Mouse (Mus musculus): ENCODE data around the gene Sirt4. TPM values are rescaled to one million over a fixed set of nuclear protein-coding genes. Genes with fewer than 3 reads are reported as not detected.

Sirt4 gene
- polyA plus RNA-seq, 1 experiment: 13.2 TPM

GRCm38 (mm10) chr5:115517501-115517900, 33.0 kb upstream of the Sirt4 start:
- Histone ChIP-seq H3K27ac (ENCODE audit: control insufficient read depth, insufficient read depth, low read depth, low read length, poor library complexity) (peak overlapping the region; percentile 53), H3K4me1 (ENCODE audit: control insufficient read depth, insufficient read depth, low read length) (peaks cover 14% of the 10 kb centered on the region), H3K4me3 (replicated peaks; ENCODE audit: control insufficient read depth, low read depth, low read length) (no peak overlapping the region)
- 0 out of 2 replicates have a peak, but pooled peaks have one; percentile 34 for TF ChIP-seq POLR2A (IDR thresholded peaks at IDR 0.05; ENCODE audit: borderline replicate concordance, control insufficient read depth, low read depth, low read length)
- TF ChIP-seq CTCF (IDR thresholded peaks at IDR 0.05; ENCODE audit: control insufficient read depth, insufficient read depth, low read length): no peak
- WGBS: 31% methylated on average over 9 of the region's 9 CpGs

GRCm38 (mm10) chr5:115516908-115517307, 32.4 kb upstream of the Sirt4 start:
- 21% methylated on average over 7 of the region's 7 CpGs for WGBS
- peak overlapping the region; percentile 18 for H3K4me3 ChIP-seq (replicated peaks; ENCODE audit: control insufficient read depth, low read depth, low read length)
- no peak for TF ChIP-seq CTCF (IDR thresholded peaks at IDR 0.05; ENCODE audit: control insufficient read depth, insufficient read depth, low read length)
- no peak for TF ChIP-seq POLR2A (IDR thresholded peaks at IDR 0.05; ENCODE audit: borderline replicate concordance, control insufficient read depth, low read depth, low read length)
- peak overlapping the region; percentile 92 for H3K27ac ChIP-seq (ENCODE audit: control insufficient read depth, insufficient read depth, low read depth, low read length, poor library complexity)
- peaks cover 14% of the 10 kb centered on the region for H3K4me1 ChIP-seq (ENCODE audit: control insufficient read depth, insufficient read depth, low read length)

- peak overlapping the region; percentile 92 for H3K27ac ChIP-seq (ENCODE audit: control insufficient read depth, insufficient read depth, low read depth, low read length, poor library complexity)
- H3K4me1 ChIP-seq (ENCODE audit: control insufficient read depth, insufficient read depth, low read length): peaks cover 14% of the 10 kb centered on the region
- peak overlapping the region; percentile 67 for H3K4me3 ChIP-seq (replicated peaks; ENCODE audit: control insufficient read depth, low read depth, low read length)
- 2% methylated on average over 32 of the region's 32 CpGs for WGBS
- no peak for TF ChIP-seq CTCF (IDR thresholded peaks at IDR 0.05; ENCODE audit: control insufficient read depth, insufficient read depth, low read length)
- peak; percentile 31; the same call in 1 of the 2 replicates for TF ChIP-seq POLR2A (IDR thresholded peaks at IDR 0.05; ENCODE audit: borderline replicate concordance, control insufficient read depth, low read depth, low read length)
Measured at GRCm38 (mm10) chr5:115516081-115516907, 31.8 kb upstream of the Sirt4 start.

- TF ChIP-seq CTCF (IDR thresholded peaks at IDR 0.05; ENCODE audit: control insufficient read depth, insufficient read depth, low read length) (no peak), POLR2A (IDR thresholded peaks at IDR 0.05; ENCODE audit: borderline replicate concordance, control insufficient read depth, low read depth, low read length) (no peak)
- Histone ChIP-seq H3K4me3 (replicated peaks; ENCODE audit: control insufficient read depth, low read depth, low read length) (no peak overlapping the region), H3K27ac (ENCODE audit: control insufficient read depth, insufficient read depth, low read depth, low read length, poor library complexity) (peak overlapping the region; percentile 45), H3K4me1 (ENCODE audit: control insufficient read depth, insufficient read depth, low read length) (peaks cover 11% of the 10 kb centered on the region)
- 42% methylated on average over 20 of the region's 20 CpGs for WGBS
Measured at GRCm38 (mm10) chr5:115514896-115515587, 30.5 kb upstream of the Sirt4 start.

GRCm38 (mm10) chr5:115514346-115514745, 29.8 kb upstream of the Sirt4 start:
- WGBS: 68% methylated on average over 6 of the region's 6 CpGs

GRCm38 (mm10) chr5:115513721-115514120, 29.2 kb upstream of the Sirt4 start:
- Histone ChIP-seq H3K4me1 (ENCODE audit: control insufficient read depth, insufficient read depth, low read length) (peaks cover 8% of the 10 kb centered on the region), H3K27ac (ENCODE audit: control insufficient read depth, insufficient read depth, low read depth, low read length, poor library complexity) (no peak overlapping the region), H3K4me3 (replicated peaks; ENCODE audit: control insufficient read depth, low read depth, low read length) (no peak overlapping the region)
- TF ChIP-seq CTCF (IDR thresholded peaks at IDR 0.05; ENCODE audit: control insufficient read depth, insufficient read depth, low read length) (no peak), POLR2A (IDR thresholded peaks at IDR 0.05; ENCODE audit: borderline replicate concordance, control insufficient read depth, low read depth, low read length) (no peak)
- WGBS: 81% methylated on average over 16 of the region's 16 CpGs

More at GRCm38 (mm10) chr5:115514346-115514745, 29.8 kb upstream of the Sirt4 start:
- no peak overlapping the region for H3K27ac ChIP-seq (ENCODE audit: control insufficient read depth, insufficient read depth, low read depth, low read length, poor library complexity)
- peaks cover 10% of the 10 kb centered on the region for H3K4me1 ChIP-seq (ENCODE audit: control insufficient read depth, insufficient read depth, low read length)
- TF ChIP-seq CTCF (IDR thresholded peaks at IDR 0.05; ENCODE audit: control insufficient read depth, insufficient read depth, low read length): no peak
- H3K4me3 ChIP-seq (replicated peaks; ENCODE audit: control insufficient read depth, low read depth, low read length): no peak overlapping the region

- H3K4me3 ChIP-seq (replicated peaks; ENCODE audit: control insufficient read depth, low read depth, low read length): no peak overlapping the region
- H3K27ac ChIP-seq (ENCODE audit: control insufficient read depth, insufficient read depth, low read depth, low read length, poor library complexity): no peak overlapping the region
- 89% methylated on average over 14 of the region's 14 CpGs for WGBS
- peaks cover 8% of the 10 kb centered on the region for H3K4me1 ChIP-seq (ENCODE audit: control insufficient read depth, insufficient read depth, low read length)
- TF ChIP-seq POLR2A (IDR thresholded peaks at IDR 0.05; ENCODE audit: borderline replicate concordance, control insufficient read depth, low read depth, low read length) (no peak), CTCF (IDR thresholded peaks at IDR 0.05; ENCODE audit: control insufficient read depth, insufficient read depth, low read length) (no peak)
Measured at GRCm38 (mm10) chr5:115513246-115513645, 28.7 kb upstream of the Sirt4 start.

GRCm38 (mm10) chr5:115512375-115512774, 27.9 kb upstream of the Sirt4 start:
- Histone ChIP-seq H3K4me1 (ENCODE audit: control insufficient read depth, insufficient read depth, low read length) (peaks cover 5% of the 10 kb centered on the region; the same call in 1 of the 2 replicates), H3K4me3 (replicated peaks; ENCODE audit: control insufficient read depth, low read depth, low read length) (no peak overlapping the region), H3K27ac (ENCODE audit: control insufficient read depth, insufficient read depth, low read depth, low read length, poor library complexity) (no peak overlapping the region)
- TF ChIP-seq POLR2A (IDR thresholded peaks at IDR 0.05; ENCODE audit: borderline replicate concordance, control insufficient read depth, low read depth, low read length): no peak
- no peak for TF ChIP-seq CTCF (IDR thresholded peaks at IDR 0.05; ENCODE audit: control insufficient read depth, insufficient read depth, low read length)
- WGBS: 50% methylated on average over 7 of the region's 7 CpGs
